ENCODE assay signal across 25 mouse cellular contexts in the genomic region with DNA sequence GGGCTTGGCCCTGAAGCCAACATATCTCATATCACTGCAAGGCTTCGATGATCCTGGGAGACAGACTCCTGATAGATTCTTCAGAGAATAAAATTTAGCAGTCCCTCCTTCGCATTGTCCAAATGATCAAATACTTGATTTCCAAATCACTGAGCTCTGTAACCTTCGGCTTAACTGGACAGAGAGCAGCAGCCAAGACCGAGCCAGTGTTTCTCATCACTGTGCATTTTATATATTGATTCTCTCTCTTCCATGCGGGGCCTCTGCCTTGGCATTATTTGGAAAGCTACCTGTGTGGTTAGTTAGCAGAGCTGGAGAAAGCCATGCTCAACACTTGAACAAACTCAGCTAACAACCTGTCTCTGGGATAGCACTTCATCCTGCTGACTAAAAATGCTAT. TPM values are rescaled to one million over a fixed set of nuclear protein-coding genes. Genes with fewer than 3 reads are reported as not detected.
DNase-seq lines count a peak whose midpoint lies in the region; ATAC-seq and TF ChIP-seq lines count a peak whose summit lies in the region.
"Had no signal": no experiment of that assay in that cellular context is flagged by ENCODE, and none has a peak within 500 bp of the region (broad histone marks: within the 10 kb centered on the region; RNA-seq: fewer than 3 reads in every experiment).

No protein-coding gene starts in this region.

- TF ChIP-seq CTCF in cerebellum, adult 2 months (IDR thresholded peaks at IDR 0.05; ENCODE audit: borderline replicate concordance, insufficient read depth, low read depth, low read length): no peak

- intact Hi-C loops in heart, postnatal 10 days (cut with DNase I): no loop called here

- no peak for ATAC-seq in heart, embryonic 12.5 days (ENCODE audit: insufficient number of reproducible peaks, low FRiP score)
- no peak for ATAC-seq in hindbrain, embryonic 13.5 days (ENCODE audit: low FRiP score)
- ATAC-seq in hindbrain, embryonic 16.5 days: no peak
- ATAC-seq: activated CD4-positive, CD25-positive, alpha-beta regulatory T cell, adult 4 months; forebrain, embryonic 13.5 days; forebrain, embryonic 16.5 days; hindbrain, postnatal 0 days; inflammation-experienced regulatory T-cells, adult 6 months; intestine, embryonic 16.5 days had no signal

- no peaks in the 10 kb centered on the region for H3K27me3 ChIP-seq in heart, embryonic 12.5 days (replicated peaks)
- H3K27me3 ChIP-seq in hindbrain, embryonic 13.5 days: no peaks in the 10 kb centered on the region
- no peaks in the 10 kb centered on the region for H3K27me3 ChIP-seq in hindbrain, embryonic 16.5 days (replicated peaks; ENCODE audit: control insufficient read depth, insufficient read depth, low read length)
- no peaks in the 10 kb centered on the region for H3K27me3 ChIP-seq in cerebellum, adult 2 months (ENCODE audit: control insufficient read depth, insufficient read depth, low read length)
- H3K27me3 ChIP-seq: forebrain, embryonic 13.5 days; hindbrain, embryonic 12.5 days had no signal

- H3K9me3 ChIP-seq in heart, embryonic 12.5 days (replicated peaks): no peaks in the 10 kb centered on the region
- no peaks in the 10 kb centered on the region for H3K9me3 ChIP-seq in hindbrain, embryonic 13.5 days
- H3K9me3 ChIP-seq in hindbrain, embryonic 16.5 days (ENCODE audit: control insufficient read depth, low read length): no peaks in the 10 kb centered on the region
- H3K9me3 ChIP-seq: forebrain, embryonic 10.5 days; forebrain, embryonic 13.5 days; hindbrain, embryonic 12.5 days had no signal

- 74% methylated on average over 5 of the region's 5 CpGs for WGBS in heart, embryonic 12.5 days
- 97% methylated on average over 5 of the region's 5 CpGs for WGBS in hindbrain, embryonic 13.5 days
- 86% methylated on average over 5 of the region's 5 CpGs for WGBS in hindbrain, embryonic 16.5 days
- 84% methylated on average over 5 of the region's 5 CpGs for WGBS in cerebellum, adult 2 months

- no peak for TF ChIP-seq POLR2A in cerebellum, adult 2 months (IDR thresholded peaks at IDR 0.05; ENCODE audit: borderline replicate concordance, insufficient read depth, low read length)

- H3K4me1 ChIP-seq in heart, embryonic 12.5 days (replicated peaks): peaks cover 52% of the 10 kb centered on the region
- peaks cover 31% of the 10 kb centered on the region for H3K4me1 ChIP-seq in hindbrain, embryonic 13.5 days (replicated peaks)
- peaks cover 6% of the 10 kb centered on the region for H3K4me1 ChIP-seq in hindbrain, embryonic 16.5 days (ENCODE audit: control insufficient read depth, insufficient read depth, low read depth, low read length)
- H3K4me1 ChIP-seq in cerebellum, adult 2 months (ENCODE audit: control insufficient read depth, insufficient read depth, low read length): peaks cover 21% of the 10 kb centered on the region

- H3K36me3 ChIP-seq in heart, embryonic 12.5 days: peaks cover 28% of the 10 kb centered on the region
- H3K36me3 ChIP-seq in hindbrain, embryonic 13.5 days: peaks cover 13% of the 10 kb centered on the region
- H3K36me3 ChIP-seq in hindbrain, embryonic 16.5 days (ENCODE audit: control insufficient read depth, insufficient read depth, low read length): peaks cover 4% of the 10 kb centered on the region; the same call in 1 of the 2 replicates
- H3K36me3 ChIP-seq: hindbrain, embryonic 12.5 days had no signal

- H3K4me3 ChIP-seq in heart, embryonic 12.5 days: no peak overlapping the region
- no peak overlapping the region for H3K4me3 ChIP-seq in hindbrain, embryonic 13.5 days
- no peak overlapping the region for H3K4me3 ChIP-seq in hindbrain, embryonic 16.5 days (ENCODE audit: low read length)
- no peak overlapping the region for H3K4me3 ChIP-seq in cerebellum, adult 2 months (replicated peaks; ENCODE audit: insufficient read depth, low read depth, low read length)
- H3K4me3 ChIP-seq: forebrain, embryonic 10.5 days; forebrain, embryonic 13.5 days; hindbrain, embryonic 12.5 days had no signal

- H3K9ac ChIP-seq in heart, embryonic 12.5 days: no peak overlapping the region
- no peak overlapping the region for H3K9ac ChIP-seq in hindbrain, embryonic 13.5 days
- no peak overlapping the region for H3K9ac ChIP-seq in hindbrain, embryonic 16.5 days (ENCODE audit: low read depth, low read length)
- H3K9ac ChIP-seq: forebrain, embryonic 13.5 days; hindbrain, embryonic 12.5 days had no signal

- peak; percentile 37 for DNase-seq in adrenal gland, adult 2 months
- DNase-seq in adrenal gland, postnatal 14 days: no peak
- DNase-seq in heart, postnatal 10 days: no peak
- peak; percentile 19 for DNase-seq in adipocyte (ENCODE audit: low spot score)
- DNase-seq in cerebellum, adult 2 months: no peak
- DNase-seq: adrenal gland, postnatal 25 days; cerebellum, adult 11-12 months; cerebellum, adult 9-10 months; cerebellum, postnatal 14 days; gastrocnemius, postnatal 10 days; gastrocnemius, postnatal 36 days; kidney, adult 18-20 months had no signal

- H3K27ac ChIP-seq in heart, embryonic 12.5 days (ENCODE audit: poor library complexity, severe bottlenecking): peak overlapping the region; percentile 73
- 0 out of 2 replicates have a peak overlapping the region, but pooled peaks have one; percentile 19 for H3K27ac ChIP-seq in hindbrain, embryonic 13.5 days
- no peak overlapping the region for H3K27ac ChIP-seq in hindbrain, embryonic 16.5 days (ENCODE audit: low read depth, low read length)
- H3K27ac ChIP-seq in cerebellum, adult 2 months (ENCODE audit: insufficient read depth, low read length): no peak overlapping the region
- H3K27ac ChIP-seq: forebrain, embryonic 10.5 days; hindbrain, embryonic 12.5 days; hindbrain, postnatal 0 days had no signal

- no peak overlapping the region for H3K4me2 ChIP-seq in heart, embryonic 12.5 days
- H3K4me2 ChIP-seq in hindbrain, embryonic 13.5 days: no peak overlapping the region
- H3K4me2 ChIP-seq in hindbrain, embryonic 16.5 days (ENCODE audit: low read length): no peak overlapping the region
- H3K4me2 ChIP-seq: forebrain, embryonic 13.5 days; hindbrain, embryonic 12.5 days had no signal

RNA-seq across cellular contexts. Expression of gene Bcar1, which starts 29.9 kb away (rescaled TPM):
- total RNA-seq in adrenal gland, adult 2 months (2021): 10 to 100 TPM; 76.9 to 91.2 TPM
- polyA plus RNA-seq in adrenal gland, adult 2 months (2012; rRNA removed): 204 and 210 TPM in 2 replicates
- total RNA-seq in adrenal gland, postnatal 14 days (2021): 59.6 and 67.1 TPM in 2 replicates
- 46.4 and 47.2 TPM in 2 replicates for polyA plus RNA-seq in heart, embryonic 12.5 days (2016; fragmentation: Nextera tagmentation; extraction: Ambion mirVana)
- 10 to 100 TPM; 48.0 to 54.2 TPM for total RNA-seq in heart, postnatal 10 days (2021)
- polyA plus RNA-seq in hindbrain, embryonic 13.5 days (2015; fragmentation: Nextera tagmentation; extraction: Ambion mirVana): 55.4 and 55.6 TPM in 2 replicates
- polyA plus RNA-seq in hindbrain, embryonic 16.5 days (2015; fragmentation: Nextera tagmentation; extraction: Ambion mirVana): 37.6 and 50.0 TPM in 2 replicates
- 129 and 146 TPM in 2 replicates for polyA plus RNA-seq in cerebellum, adult 2 months (2012; rRNA removed)
- total RNA-seq: granulocyte monocyte progenitor cell, adult 5-6 weeks; hematopoietic stem cell, adult 5-6 weeks had no signal

Comparison
In these comparisons a context has a peak if more than half of its experiments do, and no peak if none do; other contexts are left out.
1. DNase-seq: peak in adrenal gland, adult 2 months (single experiment) and adipocyte (single experiment); none in adrenal gland, postnatal 14 days (single experiment), heart, postnatal 10 days (0 of 2) and cerebellum, adult 2 months (0 of 2).
2. H3K27ac ChIP-seq: peak in heart, embryonic 12.5 days (single experiment) and hindbrain, embryonic 13.5 days (single experiment); none in hindbrain, embryonic 16.5 days (single experiment) and cerebellum, adult 2 months (single experiment).